Mouse (Mus musculus): ENCODE measurements around the gene Fam25c.
"Not testable (repeated sequence)": the region's sequence is repeated elsewhere in the genome, so short reads cannot be mapped to it uniquely, and the experiment has no call there.

The Fam25c gene

GRCm38 (mm10) chr14:34355301-34355700 lies at the start of gene Fam25c:
Gene Fam25c, minus strand, starts transcription at chr14:34355433.
- no peak for DNase-seq (ENCODE audit: low spot score)

DNA sequence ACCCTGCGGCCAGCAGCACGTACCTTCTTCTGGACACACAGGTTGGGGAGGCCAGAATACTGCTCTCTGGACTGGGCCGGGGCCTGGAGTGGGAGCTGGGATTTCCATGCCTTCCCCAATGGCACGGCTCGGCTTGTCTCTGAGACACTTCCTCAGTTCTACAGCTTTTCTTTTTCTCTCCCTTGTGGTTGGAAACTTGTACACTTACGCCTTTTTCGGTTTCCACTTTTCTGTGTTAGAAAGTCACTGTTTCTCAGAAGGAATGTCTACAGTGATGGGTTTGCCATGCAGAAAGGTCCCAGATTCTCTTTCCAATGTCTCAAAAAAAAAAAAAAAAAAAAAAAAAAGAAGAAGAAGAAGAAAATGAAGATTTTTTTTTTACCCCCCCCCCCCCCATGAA lies 48.2 kb upstream of the Fam25c start:
- DNase-seq (ENCODE audit: low spot score), result no peak

- no peak for DNase-seq (ENCODE audit: low spot score)
These were observed 47.6 kb upstream of the Fam25c start for GRCm38 (mm10) chr14:34402871-34403270.

- peak; percentile 70 for DNase-seq (ENCODE audit: low spot score)
These were observed 45.9 kb upstream of the Fam25c start for GRCm38 (mm10) chr14:34401135-34401534.

GRCm38 (mm10) chr14:34400021-34400420 lies 44.8 kb upstream of the Fam25c start:
- DNase-seq (ENCODE audit: low spot score), result no peak

GRCm38 (mm10) chr14:34399301-34399700 lies 44.1 kb upstream of the Fam25c start:
- no peak for DNase-seq (ENCODE audit: low spot score)

- no peak for DNase-seq (ENCODE audit: low spot score)
These were observed 43.7 kb upstream of the Fam25c start for GRCm38 (mm10) chr14:34398901-34399300.

GRCm38 (mm10) chr14:34397871-34398270 lies 42.6 kb upstream of the Fam25c start:
- no peak for DNase-seq (ENCODE audit: low spot score)

GRCm38 (mm10) chr14:34393295-34393694 lies 38.1 kb upstream of the Fam25c start:
- DNase-seq (ENCODE audit: low spot score), result no peak

DNA sequence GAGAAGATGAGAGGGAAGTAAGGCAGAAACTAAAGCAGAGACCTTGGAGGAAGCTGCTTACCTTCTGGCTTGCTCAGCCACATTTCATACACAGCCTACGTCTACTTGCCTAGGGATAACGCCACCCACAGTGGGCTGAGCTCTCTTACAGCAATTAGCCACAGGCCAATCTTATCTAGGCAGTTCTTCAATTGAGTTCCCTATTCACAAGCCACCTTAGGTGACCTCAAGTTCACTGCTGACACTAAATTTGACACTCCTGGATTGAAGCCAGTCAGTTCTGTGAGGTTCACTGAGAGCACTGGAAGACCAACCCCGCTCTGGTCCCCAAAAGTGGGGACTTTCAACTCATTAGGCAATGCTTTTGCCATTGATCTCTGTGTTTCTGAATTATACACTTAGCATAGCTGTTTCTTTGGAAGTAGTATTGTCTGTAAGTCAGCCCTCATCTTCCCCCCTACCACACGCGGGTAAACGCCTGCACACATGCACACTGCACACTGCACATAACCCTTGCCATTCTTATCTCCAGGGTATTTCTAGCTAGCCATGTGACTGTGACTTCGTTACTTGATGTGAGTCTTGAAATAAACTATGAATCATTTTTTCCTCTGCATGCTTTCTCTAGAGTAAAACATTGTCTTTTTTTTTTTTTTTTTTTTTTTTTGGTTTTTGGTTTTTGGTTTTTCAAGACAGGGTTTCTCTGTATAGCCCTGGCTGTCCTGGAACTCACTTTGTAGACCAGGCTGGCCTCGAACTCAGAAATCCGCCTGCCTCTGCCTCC lies 27.9 kb upstream of the Fam25c start:
- DNase-seq (ENCODE audit: low spot score), result no peak

DNA sequence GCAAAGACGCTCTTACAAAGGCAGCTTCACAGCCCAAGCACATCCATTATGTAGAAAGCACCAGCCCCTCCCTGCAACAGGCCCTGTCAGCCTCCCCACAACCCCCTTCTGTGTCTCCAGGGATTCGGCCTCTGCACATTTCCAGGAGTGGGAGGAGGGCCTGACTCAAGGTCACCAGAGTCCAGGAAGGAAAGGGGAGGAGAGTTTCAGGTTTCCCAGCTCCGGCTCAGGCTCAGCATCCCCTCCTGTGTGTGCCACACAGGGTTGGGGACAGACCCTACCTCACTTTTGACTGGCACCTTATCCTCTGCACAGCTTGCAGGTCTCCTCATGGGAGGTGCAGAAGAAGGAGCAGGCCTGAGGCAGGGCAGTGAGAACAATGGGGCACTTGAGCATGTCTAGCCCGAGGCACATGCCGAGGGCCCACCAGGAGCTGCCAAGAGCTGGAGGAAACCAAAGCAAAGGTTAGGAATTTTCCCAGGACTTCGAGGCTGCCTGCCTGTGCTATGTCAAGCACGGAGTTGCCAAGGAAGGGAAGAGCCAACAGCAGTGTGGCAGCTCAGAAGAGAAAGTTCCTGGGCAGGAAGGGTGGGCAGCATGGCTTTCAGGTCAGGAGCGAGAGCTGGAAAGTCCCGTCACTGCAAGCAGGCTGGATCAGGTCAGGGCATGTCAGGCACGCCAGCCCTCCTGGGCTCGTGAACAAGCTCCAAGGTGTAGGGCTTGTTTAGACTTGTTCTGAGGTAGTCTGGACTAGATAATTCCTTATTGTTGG lies 23.5 kb upstream of the Fam25c start:
- no peak for DNase-seq (ENCODE audit: low spot score)

GRCm38 (mm10) chr14:34377121-34377520 lies 21.9 kb upstream of the Fam25c start:
- no peak for DNase-seq (ENCODE audit: low spot score)

- no peak for DNase-seq (ENCODE audit: low spot score)
These were observed 20.7 kb upstream of the Fam25c start for GRCm38 (mm10) chr14:34375941-34376340.

GRCm38 (mm10) chr14:34375415-34375904 lies 20.2 kb upstream of the Fam25c start, which contains the start of gene Mmrn2:
Gene Mmrn2, plus strand, starts transcription at chr14:34375465.
- no peak for DNase-seq (ENCODE audit: low spot score)

DNA sequence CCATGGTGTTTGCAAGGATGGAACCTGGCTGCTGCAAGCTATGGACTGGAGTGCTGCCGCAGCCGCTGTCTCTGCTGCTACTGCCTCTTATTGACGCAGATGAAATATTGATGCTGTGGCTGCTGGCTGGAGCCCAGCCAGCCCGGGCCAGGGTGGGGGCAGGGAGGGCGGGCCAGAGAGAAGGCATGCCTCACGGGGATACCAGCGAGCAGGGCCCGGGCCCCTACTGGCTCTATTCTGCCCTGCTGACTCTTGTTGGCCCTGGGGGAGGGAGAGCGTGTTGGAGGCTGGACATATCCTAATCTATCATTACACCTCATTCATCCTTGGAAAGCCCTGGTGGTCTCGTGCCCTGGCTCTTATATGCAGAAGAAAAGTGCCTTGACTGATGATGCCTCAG lies 19.3 kb upstream of the Fam25c start, which contains the start of gene Sncg:
TSS of gene Sncg (minus strand) at position 213 of the 400 bp plus-strand sequence.
- no peak for DNase-seq (ENCODE audit: low spot score)

DNA sequence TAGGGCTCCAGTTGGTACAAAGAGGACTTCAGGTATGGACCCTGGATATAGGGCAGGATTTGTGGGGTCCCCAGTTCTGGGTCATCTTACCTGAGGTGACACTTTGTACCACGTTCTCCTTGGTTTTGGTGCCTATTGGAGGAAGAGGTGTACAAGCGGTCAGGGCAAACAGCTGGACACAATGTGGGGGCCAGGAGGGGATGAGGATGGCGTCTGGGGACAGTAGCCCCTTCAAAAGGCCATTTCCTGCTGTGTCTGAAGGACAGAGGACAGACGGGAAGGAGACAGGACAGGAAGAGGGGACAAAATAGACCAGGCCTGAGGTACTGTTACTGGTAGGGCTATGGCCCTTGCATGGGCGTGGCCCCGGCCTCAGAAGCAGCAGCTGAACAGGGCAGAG lies 18.3 kb upstream of the Fam25c start:
- no peak for DNase-seq (ENCODE audit: low spot score)

GRCm38 (mm10) chr14:34372646-34373045 lies 17.4 kb upstream of the Fam25c start:
- no peak for DNase-seq (ENCODE audit: low spot score)

DNA sequence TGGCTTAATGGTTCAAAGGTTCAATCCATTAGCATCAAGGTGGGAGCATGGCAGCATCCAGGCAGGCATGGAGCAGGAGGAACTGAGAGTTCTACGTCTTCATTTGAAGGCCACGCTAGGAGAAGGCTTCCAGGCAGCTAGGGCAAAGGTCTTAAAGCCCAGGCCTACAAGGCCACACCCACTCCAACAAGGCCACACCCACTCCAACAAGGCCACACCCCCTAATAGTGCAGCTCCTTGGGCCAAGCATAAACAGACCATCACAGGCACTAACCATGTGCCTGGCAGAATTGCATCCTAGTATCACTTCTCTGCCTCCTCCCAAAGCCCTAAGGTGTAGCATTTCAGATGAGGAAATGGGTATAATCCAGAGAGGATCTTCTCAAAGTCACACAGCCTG lies 16.5 kb upstream of the Fam25c start:
- no peak for DNase-seq (ENCODE audit: low spot score)

- no peak for DNase-seq (ENCODE audit: low spot score)
These were observed 15.7 kb upstream of the Fam25c start for GRCm38 (mm10) chr14:34370921-34371320.

DNA sequence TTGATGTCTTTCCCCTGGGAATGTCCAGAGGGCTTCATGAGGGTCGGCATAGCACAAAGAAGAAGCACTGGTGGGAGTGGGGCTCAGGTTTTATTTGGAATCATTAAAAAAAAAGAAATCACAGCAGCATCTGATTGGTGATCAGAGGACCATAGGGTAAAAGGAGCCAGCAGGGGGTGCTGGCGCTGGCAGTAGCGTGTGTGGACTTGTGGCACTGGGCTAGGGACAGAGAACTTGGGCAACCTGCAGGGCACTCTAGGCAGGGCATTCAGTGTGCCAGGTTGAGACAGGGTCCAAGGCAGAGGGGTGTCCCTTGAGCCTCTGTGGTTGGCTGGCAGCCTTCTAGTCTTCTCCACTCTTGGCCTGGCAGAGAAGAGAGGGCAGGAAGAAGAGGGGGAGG lies 15.0 kb upstream of the Fam25c start:
- DNase-seq (ENCODE audit: low spot score), result no peak

DNA sequence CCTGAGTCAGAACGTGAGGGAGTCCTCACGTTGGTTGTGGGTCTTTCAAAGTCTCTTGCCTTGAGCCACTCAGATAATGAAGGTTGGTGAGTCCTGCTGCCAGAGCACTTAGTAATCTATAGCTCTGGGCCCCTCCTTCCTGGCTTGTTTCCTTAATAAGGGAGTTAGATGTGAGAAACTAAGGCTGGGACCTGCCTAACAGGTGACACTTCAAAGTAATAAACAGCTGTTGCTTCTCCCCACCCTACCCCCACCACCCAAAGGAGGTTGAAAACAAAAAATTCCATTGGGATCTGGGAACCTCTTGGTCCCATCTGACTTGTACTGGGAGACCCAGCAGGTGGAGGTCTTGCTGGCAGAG lies 9.9 kb upstream of the Fam25c start:
- no peak for DNase-seq (ENCODE audit: low spot score)

DNA sequence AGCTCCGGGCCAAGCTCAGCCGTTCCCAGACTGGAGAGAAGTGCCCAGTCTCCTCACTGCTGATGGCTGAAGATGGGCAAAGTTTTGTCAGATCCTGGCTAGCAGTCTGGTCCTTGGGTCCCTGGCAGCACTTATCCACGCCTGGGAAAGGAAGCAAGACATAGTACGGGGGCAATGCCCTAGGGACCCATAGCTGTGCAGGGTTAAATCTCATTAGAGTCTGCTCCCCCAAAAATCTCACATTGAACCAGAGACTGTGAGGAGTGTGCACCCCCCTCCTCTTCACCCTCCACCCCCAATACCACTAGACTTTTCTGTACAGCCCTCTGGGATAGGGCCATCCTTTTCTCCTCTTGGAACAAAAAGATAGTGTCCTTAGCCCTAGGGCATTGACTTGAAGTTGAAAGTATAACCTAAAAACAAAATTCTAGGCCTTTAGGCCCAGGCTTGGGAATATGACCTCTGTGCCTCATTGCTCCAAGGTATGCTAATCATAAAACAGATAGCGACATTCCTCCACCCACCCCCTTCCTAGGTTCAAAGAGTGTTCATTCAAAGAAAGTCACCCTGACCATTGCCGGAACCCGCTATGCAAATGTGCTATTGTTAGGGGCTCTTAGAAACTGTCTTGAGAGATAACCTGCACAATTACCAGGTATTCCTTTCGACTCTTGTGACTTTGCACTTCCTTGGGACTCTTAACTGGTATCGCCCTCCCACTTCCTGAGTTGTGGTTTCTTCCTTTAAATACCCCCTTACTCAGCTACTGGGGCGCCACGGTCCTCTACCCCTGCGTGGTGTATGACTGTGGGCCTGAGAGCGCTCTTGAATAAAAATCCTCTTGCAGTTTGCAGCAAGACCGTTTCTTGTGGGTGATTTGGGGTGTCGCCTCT lies 9.3 kb upstream of the Fam25c start:
- not testable (repeated sequence) for DNase-seq (ENCODE audit: low spot score)

Data from T-cell, adult 2 months (primary cell).